Comparison of ENCODE assay signal across 8 mouse cellular contexts in the genomic region with DNA sequence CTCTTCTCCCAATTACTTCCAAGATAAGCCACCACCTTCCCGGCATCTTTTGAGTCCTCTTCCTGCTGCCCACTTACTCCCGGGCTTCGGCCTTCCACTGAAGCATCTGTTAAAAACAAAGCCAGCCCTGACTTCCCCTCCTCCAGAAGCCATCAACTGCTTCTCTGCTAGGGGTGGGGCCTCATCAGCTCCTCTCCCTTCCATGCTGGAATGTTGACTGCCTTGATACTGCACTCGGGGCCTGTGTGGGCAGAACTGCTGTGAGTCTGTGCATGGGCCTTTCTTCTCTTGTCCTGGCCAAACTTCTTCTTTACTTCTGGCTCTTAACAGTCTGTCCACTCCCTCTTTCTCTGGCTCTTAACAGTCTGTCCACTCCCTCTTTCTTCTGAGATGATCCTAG.
DNase-seq lines count a peak whose midpoint lies in the region; ATAC-seq lines count a peak whose summit lies in the region.

No protein-coding gene starts in this region.

- peak overlapping the region; percentile 62 for H3K27ac ChIP-seq in hindbrain, embryonic 10.5 days
- no peak overlapping the region for H3K27ac ChIP-seq in hindbrain, embryonic 13.5 days
- no peak overlapping the region for H3K27ac ChIP-seq in neural tube, embryonic 11.5 days (ENCODE audit: low read depth, low read length)

- no peak overlapping the region for H3K9ac ChIP-seq in hindbrain, embryonic 13.5 days
- no peak overlapping the region for H3K9ac ChIP-seq in neural tube, embryonic 11.5 days (ENCODE audit: low read length)

- no peaks in the 10 kb centered on the region for H3K9me3 ChIP-seq in hindbrain, embryonic 10.5 days
- no peaks in the 10 kb centered on the region for H3K9me3 ChIP-seq in hindbrain, embryonic 13.5 days
- H3K9me3 ChIP-seq in neural tube, embryonic 11.5 days (ENCODE audit: control insufficient read depth, low read length): no peaks in the 10 kb centered on the region

- peak; percentile 19 for DNase-seq in hindbrain, embryonic 10.5 days (ENCODE audit: low spot score)
- DNase-seq in neural tube, embryonic 11.5 days (ENCODE audit: low spot score): peak; percentile 29
- DNase-seq in neural tube, embryonic 10.5 days (ENCODE audit: extremely low spot score, low spot score): no peak
- peak; percentile 43 for DNase-seq in heart, postnatal 4 days
- no peak for DNase-seq in left cerebral cortex, postnatal 14 days (ENCODE audit: low spot score in 2 of 2)
- no peak for DNase-seq in left cerebral cortex, adult 9 months (ENCODE audit: low spot score in 2 of 2)
- DNase-seq in testis, postnatal 14 days (ENCODE audit: low spot score): no peak

- H3K27me3 ChIP-seq in hindbrain, embryonic 10.5 days (ENCODE audit: insufficient read depth, poor library complexity, severe bottlenecking): no peaks in the 10 kb centered on the region
- no peaks in the 10 kb centered on the region for H3K27me3 ChIP-seq in hindbrain, embryonic 13.5 days
- H3K27me3 ChIP-seq in neural tube, embryonic 11.5 days (ENCODE audit: control insufficient read depth, insufficient read depth, low read length): no peaks in the 10 kb centered on the region

- H3K4me1 ChIP-seq in hindbrain, embryonic 10.5 days (replicated peaks): peaks cover 9% of the 10 kb centered on the region
- peaks cover 9% of the 10 kb centered on the region for H3K4me1 ChIP-seq in hindbrain, embryonic 13.5 days (replicated peaks)
- peaks cover 5% of the 10 kb centered on the region; the same call in 1 of the 2 replicates for H3K4me1 ChIP-seq in neural tube, embryonic 11.5 days (ENCODE audit: control insufficient read depth, insufficient read depth, low read length)

- peaks cover 15% of the 10 kb centered on the region for H3K36me3 ChIP-seq in hindbrain, embryonic 10.5 days
- H3K36me3 ChIP-seq in hindbrain, embryonic 13.5 days: no peaks in the 10 kb centered on the region
- H3K36me3 ChIP-seq in neural tube, embryonic 11.5 days (ENCODE audit: control insufficient read depth, insufficient read depth, low read length): no peaks in the 10 kb centered on the region

- intact Hi-C loops in left cerebral cortex, postnatal 14 days (cut with DNase I): no loop called here

- no peak overlapping the region for H3K4me3 ChIP-seq in hindbrain, embryonic 10.5 days
- no peak overlapping the region for H3K4me3 ChIP-seq in hindbrain, embryonic 13.5 days
- H3K4me3 ChIP-seq in neural tube, embryonic 11.5 days (ENCODE audit: low read depth, low read length): no peak overlapping the region

- no peak for ATAC-seq in hindbrain, embryonic 13.5 days (ENCODE audit: low FRiP score)
- ATAC-seq in neural tube, embryonic 11.5 days (ENCODE audit: insufficient read depth, low FRiP score, low TSS enrichment): no peak

- H3K4me2 ChIP-seq in hindbrain, embryonic 13.5 days: no peak overlapping the region
- no peak overlapping the region for H3K4me2 ChIP-seq in neural tube, embryonic 11.5 days (ENCODE audit: low read depth)

- WGBS in hindbrain, embryonic 10.5 days: 39% methylated on average over 4 of the region's 4 CpGs
- 31% methylated on average over 4 of the region's 4 CpGs for WGBS in hindbrain, embryonic 13.5 days
- 18% methylated on average over 4 of the region's 4 CpGs for WGBS in neural tube, embryonic 11.5 days

Comparison
In these comparisons a context has a peak if more than half of its experiments do, and no peak if none do; other contexts are left out.
1. DNase-seq: peak in hindbrain, embryonic 10.5 days (single experiment), neural tube, embryonic 11.5 days (single experiment) and heart, postnatal 4 days (single experiment); none in neural tube, embryonic 10.5 days (single experiment), left cerebral cortex, postnatal 14 days (0 of 2), left cerebral cortex, adult 9 months (0 of 2) and testis, postnatal 14 days (single experiment).